Mouse (Mus musculus) G1E (cell line): ENCODE data around the gene Agr2.

Experiments
- CTCF ChIP-seq: IDR thresholded peaks from 2 replicates; pipeline ENCODE4 v1.5.1; 2012; ENCODE audit warnings: low read depth, low read length, inconsistent platforms, mixed read lengths
- GATA1 ChIP-seq: IDR thresholded peaks from 2 replicates; pipeline ENCODE4 v1.6.1; 2012; ENCODE audit warnings: borderline replicate concordance, low read length, inconsistent platforms, mixed read lengths
- TAL1 ChIP-seq: conservative IDR thresholded peaks from 2 replicates; pipeline ENCODE4 v1.6.1; 2012; ENCODE audit warnings: low read depth, low read length, inconsistent platforms, mixed read lengths

- TF ChIP-seq CTCF, result no peak
- no peak for TF ChIP-seq TAL1
- no peak for TF ChIP-seq GATA1
These were observed 49.1 kb downstream of the Agr2 start for GRCm38 (mm10) chr12:36041703-36042347.
